Mouse (Mus musculus) hematopoietic stem cell, adult 5-6 weeks (primary cell): ENCODE data around the gene Ank3. TPM values are rescaled to one million over a fixed set of nuclear protein-coding genes. Genes with fewer than 3 reads are reported as not detected.
A peak's percentile ranks its signal among the peaks of the same experiment; 100 is the strongest.

ENCODE experiments used
- ATAC-seq, 2 experiments: fragments of 125-278 bp in 1 of 2; replicated peaks in 1 of 2; 2 replicates each; pipeline ENCODE4 v1.8.0; 2016 to 2017; ENCODE audit warnings: inconsistent platforms in 2 of 2, mild to moderate bottlenecking in 2 of 2, moderate number of reproducible peaks in 2 of 2, low read depth in 1 of 2, moderate TSS enrichment in 1 of 2; ENCODE audit not compliant: low FRiP score in 2 of 2, poor library complexity in 2 of 2, severe bottlenecking in 2 of 2, insufficient read depth in 1 of 2, low TSS enrichment in 1 of 2
- total RNA-seq: library from RNA; stranded (forward); fragments of 172-1452, 232-1000 nt; gene quantifications from 2 replicates; pipeline ENCODE4 v1.2.3, GENCODE M21; 2017

Ank3 gene
- total RNA-seq, 1 experiment from 2014 or later = not detected

- ATAC-seq = peak; percentile 48 to 53; a peak in 1 of 4 replicates
Measured at GRCm38 (mm10) chr10:69611839-69612340, 213.3 kb downstream of the Ank3 start.

DNA sequence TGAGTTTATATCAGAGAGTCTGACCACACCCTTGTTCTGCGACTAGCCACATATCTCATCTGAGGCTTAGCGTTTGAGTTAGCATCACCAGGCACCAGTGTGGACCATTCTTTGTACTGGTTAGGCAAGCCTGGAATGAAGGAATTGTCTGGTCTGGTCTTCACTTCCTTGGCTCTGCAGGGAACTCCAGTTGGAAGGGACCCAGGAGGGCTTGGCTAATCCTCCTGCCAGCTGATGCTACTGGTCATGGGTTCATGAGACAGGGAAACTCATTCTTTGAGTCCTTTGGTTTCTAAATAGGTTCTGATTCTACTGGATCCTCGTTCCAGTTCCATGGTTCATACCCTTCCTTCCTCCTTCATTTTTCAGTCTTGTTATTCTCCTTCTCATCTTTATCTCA lies 218.4 kb downstream of the Ank3 start:
- no peak for ATAC-seq

DNA sequence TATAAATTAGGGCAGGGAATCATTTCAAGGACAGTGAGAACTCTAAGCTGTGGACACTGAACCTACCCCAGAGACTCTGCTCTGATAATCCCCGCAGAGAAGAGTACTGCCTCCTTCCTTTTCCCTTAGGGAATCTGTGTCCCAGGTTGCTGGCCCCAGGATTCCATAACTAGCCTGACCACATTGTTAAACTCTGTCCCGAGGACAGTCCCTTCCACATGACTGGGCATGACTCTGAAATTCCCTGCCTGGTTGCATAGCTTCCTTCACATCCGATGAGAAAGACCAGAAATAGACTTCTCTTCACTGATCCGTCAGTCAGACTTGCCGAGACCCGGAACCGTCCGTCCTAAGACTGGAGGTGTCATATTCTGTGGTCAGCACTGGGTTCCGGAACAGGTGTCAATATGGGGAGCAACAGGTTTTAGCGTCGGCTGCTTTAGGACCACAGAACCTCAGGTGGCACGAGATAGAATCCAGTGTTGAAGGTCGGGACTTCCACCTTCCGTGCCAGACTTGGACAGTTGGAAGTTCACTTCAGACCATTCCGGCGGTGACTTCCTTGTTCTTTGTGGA lies 219.1 kb downstream of the Ank3 start:
- ATAC-seq = no peak

GRCm38 (mm10) chr10:69620692-69621382 lies 222.3 kb downstream of the Ank3 start:
- ATAC-seq = no peak

- ATAC-seq = no peak
Measured at GRCm38 (mm10) chr10:69627767-69628166, 229.2 kb downstream of the Ank3 start.

GRCm38 (mm10) chr10:69628743-69629142 lies 230.2 kb downstream of the Ank3 start:
- ATAC-seq = no peak

GRCm38 (mm10) chr10:69630802-69631388 lies 232.3 kb downstream of the Ank3 start:
- ATAC-seq = no peak

DNA sequence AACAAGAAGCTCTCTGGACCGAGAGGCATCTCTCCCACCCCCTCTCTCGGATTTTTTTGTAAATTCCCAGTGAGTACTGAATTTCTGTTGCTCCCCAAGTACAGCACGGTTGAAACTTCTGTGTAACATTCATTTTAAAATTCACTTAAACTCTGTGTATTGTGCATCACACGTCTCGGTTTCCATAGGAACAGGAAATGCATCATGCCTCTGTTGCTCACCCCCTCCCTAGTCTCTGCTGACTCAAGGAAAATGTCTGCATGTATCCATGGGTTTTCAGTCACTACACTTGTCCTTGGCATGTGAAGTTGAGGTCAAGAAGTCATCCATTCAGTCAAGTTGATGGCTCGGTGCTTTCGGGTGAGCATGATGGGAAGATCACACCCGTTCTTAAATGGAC lies 234.3 kb downstream of the Ank3 start:
- no peak for ATAC-seq

DNA sequence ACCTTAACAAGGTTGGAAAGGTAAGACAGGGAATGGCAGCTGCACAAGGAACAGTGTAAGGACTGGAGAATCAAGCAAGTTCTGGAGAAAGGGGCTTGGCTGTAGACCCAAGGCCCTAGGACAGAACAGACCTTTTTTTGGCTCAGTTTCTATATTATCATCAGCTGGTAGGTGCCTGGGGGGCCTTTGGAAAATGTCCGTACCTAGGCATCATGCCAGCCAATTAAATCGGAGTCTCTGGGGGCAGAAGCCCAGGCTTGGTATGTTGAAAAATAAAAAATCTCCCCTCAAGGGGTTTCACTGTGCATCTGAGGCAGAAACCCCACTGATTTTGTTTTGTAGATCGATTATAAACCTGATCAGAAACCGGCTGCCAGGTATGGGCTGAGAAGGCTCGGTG lies 236.3 kb downstream of the Ank3 start:
- ATAC-seq = no peak

DNA sequence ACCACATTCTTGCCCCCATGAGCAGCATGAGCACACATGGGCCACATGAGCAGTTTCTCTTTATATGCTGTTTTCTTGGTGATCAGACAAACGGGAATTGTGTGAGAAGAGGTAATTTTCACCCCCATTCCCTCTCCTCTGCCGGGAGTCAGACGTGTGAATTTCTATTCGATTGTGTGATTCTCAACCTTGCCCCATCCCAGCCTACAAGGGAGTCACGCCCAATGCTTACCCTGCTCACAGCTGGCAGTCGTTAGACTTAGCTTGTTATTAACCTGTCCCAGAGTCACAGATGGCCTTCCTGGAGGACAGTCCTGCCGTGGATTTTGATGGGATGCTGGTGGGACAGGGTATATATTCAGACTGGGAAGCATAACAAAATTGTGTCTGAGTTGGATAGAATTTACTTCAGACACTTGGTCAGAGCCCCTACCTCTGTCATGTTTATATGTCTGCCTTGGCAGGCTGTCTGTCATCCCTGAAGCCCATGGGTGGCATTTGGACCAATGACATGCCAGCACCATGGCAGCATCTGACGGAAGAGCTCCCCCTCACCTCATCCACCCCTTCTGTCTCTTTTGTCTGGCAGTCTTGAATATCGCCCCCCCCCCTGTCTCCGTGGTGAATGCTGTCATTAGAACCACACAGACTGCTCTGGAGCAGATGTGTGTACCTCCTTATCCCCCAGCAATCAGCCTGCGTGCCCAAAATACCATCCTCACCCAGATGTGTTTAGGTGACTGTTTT lies 237.5 kb downstream of the Ank3 start:
- no peak for ATAC-seq

DNA sequence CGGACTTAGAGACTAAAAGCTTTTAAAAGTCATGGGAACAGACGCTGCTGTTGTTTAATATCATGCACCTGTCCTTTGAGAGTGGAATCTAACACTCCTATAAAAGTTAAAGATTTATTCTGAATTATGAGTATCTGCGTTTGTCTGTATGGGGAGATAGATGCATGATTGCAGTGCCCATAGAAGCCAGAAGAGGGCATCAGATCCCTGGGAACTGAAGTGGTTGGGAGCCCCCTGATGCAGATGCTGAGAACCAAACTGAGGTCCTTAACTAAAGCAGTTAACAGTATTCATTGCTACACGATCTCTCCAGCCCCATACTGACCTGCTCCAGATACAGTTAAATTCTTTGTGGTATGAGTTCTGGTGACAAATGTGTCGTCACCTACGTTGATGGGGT lies 240.6 kb downstream of the Ank3 start:
- no peak for ATAC-seq

DNA sequence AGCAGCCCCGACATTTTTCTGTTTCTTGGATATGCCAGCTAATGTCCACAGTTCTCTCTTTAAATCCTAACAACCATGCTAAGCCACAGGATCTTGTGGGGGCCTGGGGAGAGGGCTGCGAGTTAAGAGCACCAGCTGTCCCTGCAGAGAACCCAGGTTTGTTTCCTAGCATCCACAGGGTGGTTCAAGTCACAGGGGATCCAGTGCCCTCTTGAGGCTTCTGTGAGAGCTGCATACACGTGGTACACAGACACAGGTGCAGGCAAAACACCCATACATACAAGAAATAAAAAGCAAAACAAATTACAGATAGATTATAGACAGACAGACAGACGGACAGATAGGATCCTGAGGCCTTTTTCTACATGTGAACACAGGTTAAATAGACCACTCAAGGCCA lies 242.0 kb downstream of the Ank3 start:
- ATAC-seq = no peak

GRCm38 (mm10) chr10:69643481-69643880 lies 244.9 kb downstream of the Ank3 start:
- ATAC-seq = no peak

GRCm38 (mm10) chr10:69643986-69644385 lies 245.4 kb downstream of the Ank3 start:
- ATAC-seq = no peak

DNA sequence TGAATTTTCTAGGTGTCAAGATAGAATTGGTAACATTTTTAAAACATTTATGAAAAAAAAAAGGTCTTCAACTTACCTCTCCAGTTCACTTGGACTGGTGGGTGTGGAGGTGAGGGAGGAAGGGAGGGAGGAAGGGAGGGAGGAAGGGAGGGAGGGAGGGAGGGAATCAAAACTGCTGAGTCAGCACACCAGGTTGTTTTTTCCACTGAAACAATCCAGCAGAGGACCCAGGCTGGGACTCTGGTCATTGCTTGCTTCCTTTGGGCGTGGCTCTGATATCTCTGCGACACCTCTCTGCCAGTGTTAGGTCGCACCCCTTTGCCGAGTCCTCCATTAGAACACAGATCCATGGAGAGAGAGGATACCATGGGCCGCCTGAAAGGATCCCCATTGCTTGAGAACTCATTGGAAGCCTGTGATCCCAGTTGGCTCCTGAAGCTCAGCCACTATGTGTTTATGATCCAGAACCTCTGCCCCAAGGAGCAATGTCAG lies 246.8 kb downstream of the Ank3 start:
- ATAC-seq = no peak

- ATAC-seq = no peak
Measured at GRCm38 (mm10) chr10:69645929-69646328, 247.4 kb downstream of the Ank3 start.

- ATAC-seq = no peak
Measured at GRCm38 (mm10) chr10:69650074-69650473, 251.5 kb downstream of the Ank3 start.

DNA sequence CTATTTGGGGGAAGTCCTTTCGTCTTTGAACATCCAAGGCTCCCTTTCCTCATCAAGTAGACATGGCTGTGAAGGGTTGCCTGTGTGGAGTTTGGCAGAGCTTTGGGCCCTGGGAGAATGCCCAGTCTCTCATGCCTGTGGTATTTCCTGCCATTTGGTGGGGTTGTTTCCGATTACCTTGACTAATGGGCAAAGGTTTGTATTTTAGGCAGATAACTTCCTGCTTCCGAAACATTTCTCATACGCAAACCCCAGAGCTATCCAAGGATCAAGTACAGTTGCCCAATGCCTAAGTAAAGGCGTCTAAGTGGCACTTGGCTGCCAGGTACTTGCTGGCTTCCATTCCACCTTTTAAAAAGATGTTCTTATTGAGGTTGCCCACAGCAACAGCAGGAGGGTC lies 254.1 kb downstream of the Ank3 start:
- peak; percentile 39 to 50 for ATAC-seq
